Mouse (Mus musculus) stomach, postnatal 0 days (tissue): ENCODE measurements around the gene Cldn22.

ENCODE experiments used
- CTCF ChIP-seq: IDR thresholded peaks from 2 replicates; pipeline ENCODE4 v1.5.1; 2016; ENCODE audit warnings: antibody characterized with exemption, low read depth, mild to moderate bottlenecking, moderate library complexity
- EP300 ChIP-seq: optimal IDR thresholded peaks from 2 replicates; pipeline ENCODE3; 2016; ENCODE audit warnings: antibody characterized with exemption

DNA sequence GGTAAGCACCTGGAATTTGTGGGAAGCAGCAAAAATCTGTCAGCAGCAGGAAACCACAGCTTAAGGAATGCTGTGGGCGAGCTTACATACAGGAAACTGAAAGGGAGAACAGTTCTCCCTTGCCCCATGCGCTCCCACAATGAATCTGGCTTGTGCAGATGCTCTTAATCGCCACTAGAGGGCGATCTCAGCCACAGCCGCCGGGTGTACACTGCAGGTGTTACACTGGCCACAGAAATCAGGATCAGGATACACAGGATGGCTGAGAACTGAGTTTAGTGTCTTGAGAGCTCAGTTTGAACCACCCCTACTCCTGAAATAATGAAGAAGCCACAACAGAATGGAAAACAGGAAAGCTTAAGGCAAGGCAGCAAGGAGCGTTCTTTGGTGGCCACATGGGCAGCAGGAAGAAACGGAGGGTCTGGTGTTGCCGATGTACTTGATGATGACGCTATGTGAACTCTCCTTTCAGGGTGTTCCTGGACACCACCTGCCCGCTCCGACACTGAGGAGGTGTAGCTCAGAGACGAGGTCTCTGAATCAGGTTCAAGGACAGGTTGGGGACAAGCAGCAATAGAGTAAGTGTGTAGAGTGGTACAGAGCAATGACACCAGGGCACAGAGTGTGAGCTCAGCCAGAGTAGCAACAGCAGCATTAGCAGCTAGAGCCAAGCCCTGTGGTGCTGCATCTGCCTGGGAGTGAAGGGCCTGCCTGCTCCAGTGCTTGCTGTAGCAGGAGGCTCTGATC, 48.3 kb downstream of the Cldn22 start:
- peak; percentile 98 for TF ChIP-seq CTCF
- TF ChIP-seq EP300: no peak
